Mouse (Mus musculus) thymus, adult 2 months (tissue): ENCODE results near the gene Tnf.
A peak's percentile ranks its signal among the peaks of the same experiment; 100 is the strongest.

Experiments
- CTCF ChIP-seq: fragments of 200-500 bp; IDR thresholded peaks from 2 replicates; pipeline ENCODE4 v1.5.1; 2012; ENCODE audit warnings: mild to moderate bottlenecking, control low read depth, low read length, moderate library complexity, borderline replicate concordance; ENCODE audit not compliant: control insufficient read depth, poor library complexity, insufficient read depth; ENCODE audit errors: extremely low read depth
- POLR2A ChIP-seq: fragments of 200-500 bp; IDR thresholded peaks from 2 replicates; pipeline ENCODE4 v1.6.1; 2012; ENCODE audit warnings: mild to moderate bottlenecking, low read length, control low read depth, moderate library complexity; ENCODE audit not compliant: control insufficient read depth, poor library complexity, insufficient read depth; ENCODE audit errors: extremely low read depth

GRCm38 (mm10) chr17:35195631-35196320, 6.0 kb downstream of the Tnf start:
- peak; percentile 92 for TF ChIP-seq POLR2A
- peak; percentile 99 for TF ChIP-seq CTCF
